Mouse (Mus musculus): ENCODE measurements around the gene Gen1.

Gene Gen1

GRCm38 (mm10) chr12:11224722-11225121, 40.9 kb downstream of the Gen1 start:
- no peak for DNase-seq (ENCODE audit: low spot score in 2 of 2)

DNA sequence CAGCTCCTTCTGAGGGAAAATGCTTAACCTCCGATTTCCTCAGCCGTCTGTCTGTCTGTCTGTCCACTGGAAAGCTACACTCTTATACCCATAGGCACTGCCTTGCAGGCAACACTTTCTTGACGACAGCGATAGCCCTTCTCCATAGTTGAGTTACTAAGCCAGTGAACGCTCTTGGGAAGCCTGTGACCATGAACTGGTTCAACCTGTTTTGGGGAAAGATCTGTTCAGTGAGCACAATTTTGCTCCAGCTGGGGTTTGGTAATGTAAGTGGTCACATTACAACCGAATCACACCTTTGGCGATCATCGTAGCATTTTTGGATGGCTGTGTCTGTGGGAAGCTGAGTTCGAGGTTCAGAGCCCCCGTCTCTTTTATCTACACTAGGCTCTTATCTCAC, 42.5 kb downstream of the Gen1 start:
- DNase-seq (ENCODE audit: low spot score in 2 of 2) = no peak

DNA sequence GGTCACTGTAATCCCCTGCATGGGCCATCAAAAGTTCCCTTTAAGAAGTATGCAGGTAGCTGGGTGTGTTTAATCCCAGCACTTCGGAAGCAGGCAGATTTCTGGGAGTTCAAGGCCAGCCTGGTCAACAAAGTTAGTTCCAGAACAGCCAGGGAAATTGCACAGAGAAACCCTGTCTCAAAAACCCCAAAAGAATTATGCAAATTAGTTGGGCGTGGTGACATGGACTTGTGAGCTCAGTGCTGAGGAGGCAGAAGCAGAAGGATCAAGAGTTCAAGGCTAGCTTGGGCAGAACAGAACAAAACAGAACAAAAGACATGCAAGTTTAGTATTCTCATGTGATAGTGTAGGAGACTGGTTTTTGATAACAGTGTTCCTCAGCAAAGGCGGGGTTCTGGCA, 43.0 kb downstream of the Gen1 start:
- DNase-seq (ENCODE audit: low spot score in 2 of 2) = no peak

DNA sequence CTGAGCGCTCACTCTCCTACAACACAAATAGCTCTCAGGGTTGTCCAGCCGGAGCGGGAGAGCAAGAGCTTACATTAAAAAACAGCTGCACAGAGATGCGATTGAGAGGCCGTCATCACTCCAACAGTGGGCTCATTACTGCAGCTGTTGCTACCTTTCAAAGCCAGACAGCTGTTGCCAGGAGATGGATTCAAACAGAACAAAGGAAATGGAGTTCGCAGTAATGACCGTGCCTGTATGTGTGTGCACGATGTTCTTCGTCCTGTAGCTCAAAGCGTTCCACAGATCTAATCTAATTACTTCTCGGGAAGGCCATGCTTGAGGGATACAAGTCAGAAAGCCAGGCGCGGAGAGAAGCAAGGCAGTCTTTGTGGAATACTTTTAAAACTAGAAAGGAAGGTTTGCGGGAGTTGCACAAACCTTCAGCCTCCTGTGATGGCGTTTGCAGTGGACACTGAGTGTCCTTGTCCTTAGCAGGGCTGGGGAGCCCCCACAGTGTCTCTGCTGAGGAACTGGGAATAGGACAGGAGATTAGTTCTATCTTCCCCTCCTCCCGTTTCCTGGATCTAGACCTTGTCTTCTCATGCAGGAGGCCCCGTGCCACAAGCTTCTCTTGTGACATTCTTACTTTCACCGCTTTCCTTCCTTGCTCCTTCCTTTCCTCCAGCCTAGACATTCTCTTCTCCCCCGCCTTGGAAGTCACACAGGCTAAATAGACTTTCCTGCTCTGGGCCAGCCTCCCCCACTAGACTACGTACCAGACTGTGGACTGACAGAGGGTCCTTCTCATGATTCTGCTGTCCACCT, 43.9 kb downstream of the Gen1 start:
- no peak for DNase-seq (ENCODE audit: low spot score in 2 of 2)

DNA sequence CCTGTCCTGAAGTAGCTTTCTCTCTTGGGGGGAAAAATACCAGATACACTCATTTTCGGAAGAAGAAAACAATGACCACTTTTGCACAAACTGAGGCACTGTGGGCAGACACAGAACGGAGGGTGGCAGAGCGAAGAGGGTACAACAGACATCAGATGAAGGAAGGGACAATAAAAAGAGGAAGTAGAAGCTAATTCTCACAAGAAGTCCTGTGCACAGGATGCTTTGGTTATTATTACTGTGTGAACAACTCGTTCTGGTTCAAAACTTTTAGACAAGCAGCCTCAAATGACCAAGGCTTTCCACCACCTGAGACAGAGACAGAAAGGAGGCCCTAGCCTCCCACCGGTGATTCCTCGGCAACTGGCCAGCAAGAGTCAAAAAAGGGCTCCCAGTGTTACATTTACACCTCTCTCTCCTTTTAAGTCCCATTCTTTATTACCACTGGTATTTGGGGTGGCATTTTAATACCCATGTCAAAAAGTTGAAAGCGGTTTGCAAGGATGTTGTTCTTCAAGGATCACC, 47.8 kb downstream of the Gen1 start:
- DNase-seq (ENCODE audit: low spot score in 2 of 2) = no peak

GRCm38 (mm10) chr12:11216454-11216853, 49.1 kb downstream of the Gen1 start:
- DNase-seq (ENCODE audit: low spot score in 2 of 2) = no peak

DNA sequence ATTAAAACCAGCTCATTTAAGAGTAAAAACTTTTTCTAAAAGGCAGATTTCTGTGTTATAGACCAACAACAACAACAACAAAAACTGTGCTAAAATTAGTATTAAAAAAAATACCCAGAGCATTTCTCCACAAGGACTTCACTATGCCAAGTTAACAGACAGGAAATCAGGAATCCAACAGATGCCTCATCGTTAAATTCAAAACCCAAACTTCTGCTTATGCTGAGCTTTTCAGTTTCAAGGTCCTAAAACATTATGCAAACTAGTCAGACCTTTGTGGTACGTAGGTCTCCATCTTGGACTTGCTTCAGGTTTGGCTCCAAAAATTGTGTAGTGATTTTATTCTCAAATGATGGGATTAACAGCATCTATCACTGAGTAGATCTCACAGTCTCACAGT, 50.0 kb downstream of the Gen1 start:
- DNase-seq (ENCODE audit: low spot score in 2 of 2) = no peak

GRCm38 (mm10) chr12:11214776-11215175, 50.8 kb downstream of the Gen1 start:
- DNase-seq (ENCODE audit: low spot score in 2 of 2) = no peak

DNA sequence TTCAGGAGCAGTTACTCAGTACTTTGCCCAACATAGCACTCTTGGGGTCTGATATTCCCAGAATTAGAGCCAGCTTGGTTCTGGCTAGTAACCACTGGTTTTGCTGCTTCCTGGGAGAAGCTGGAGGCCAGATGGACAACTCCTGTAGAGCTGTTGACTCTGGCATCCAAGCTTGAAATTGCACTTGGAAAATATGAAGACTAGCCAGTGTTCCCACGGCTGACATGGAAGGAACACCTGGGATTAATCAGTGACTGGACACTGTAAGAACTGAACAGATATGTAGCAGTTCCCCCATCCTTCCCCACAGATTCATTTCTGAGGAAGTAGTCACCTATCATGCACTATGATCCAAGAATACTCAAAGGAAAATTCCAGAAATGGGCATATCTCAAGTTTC, 52.7 kb downstream of the Gen1 start:
- DNase-seq (ENCODE audit: low spot score in 2 of 2) = no peak

DNA sequence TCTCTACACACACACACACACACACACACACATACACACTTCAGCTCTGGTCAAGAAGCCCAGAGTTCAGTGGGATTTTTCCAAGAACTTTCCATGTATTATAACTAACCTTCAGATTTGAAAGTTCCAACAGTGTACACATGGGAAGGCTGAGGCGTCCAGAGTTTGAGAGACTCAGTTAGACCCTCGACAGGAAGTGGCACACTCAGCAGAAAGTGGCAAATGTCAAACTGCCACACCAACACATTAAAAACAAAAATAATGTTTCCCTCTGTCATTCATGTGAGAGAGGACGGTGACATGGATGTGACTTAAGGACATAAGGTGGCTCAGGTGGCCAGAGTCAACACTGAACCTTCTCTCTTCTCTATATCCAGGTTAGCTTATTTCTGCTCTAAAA, 55.2 kb downstream of the Gen1 start:
- DNase-seq (ENCODE audit: low spot score in 2 of 2) = no peak

DNA sequence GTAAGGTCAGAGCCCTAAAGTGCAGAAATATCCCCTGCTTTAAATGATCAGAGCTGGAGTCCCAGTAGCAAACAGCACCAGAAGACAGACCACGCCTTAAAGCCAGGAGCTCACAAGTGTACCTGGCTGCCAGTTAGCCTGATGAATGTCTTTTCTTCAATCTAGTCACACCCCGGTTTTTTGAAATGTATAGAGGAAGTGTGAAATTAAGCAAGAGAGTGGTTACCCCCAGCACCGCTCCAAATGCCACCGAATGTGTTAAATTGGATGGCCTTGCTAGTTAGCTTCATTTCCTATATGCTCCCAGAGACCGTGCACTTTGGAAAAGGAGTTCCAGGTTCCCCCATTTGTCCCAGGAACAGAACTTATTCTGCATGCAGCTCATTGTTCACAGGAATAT, 56.0 kb downstream of the Gen1 start:
- DNase-seq (ENCODE audit: low spot score in 2 of 2) = no peak

DNA sequence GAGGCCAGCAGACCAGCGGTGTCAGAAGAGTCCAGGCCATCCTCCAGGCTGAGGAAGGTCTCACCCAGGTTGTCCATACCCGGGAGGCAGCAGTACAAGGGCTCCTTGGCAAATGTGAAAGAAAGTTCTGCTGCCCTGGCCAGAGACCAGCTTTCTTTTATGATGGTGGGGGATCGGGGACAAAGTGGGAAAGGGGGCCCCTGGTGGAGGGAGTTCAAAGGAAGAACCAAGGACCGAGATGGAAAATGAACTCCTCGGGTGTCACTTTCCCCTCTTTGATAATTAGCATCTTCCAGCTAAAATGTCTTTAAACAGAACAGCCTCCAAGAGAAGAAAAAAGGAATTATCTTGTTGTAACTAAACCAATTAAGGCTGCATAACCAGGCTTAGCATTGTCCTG, 56.7 kb downstream of the Gen1 start, which contains the start of gene Msgn1:
Gene Msgn1 (minus strand): TSS at position 101 of the 400 bp plus-strand sequence.
- DNase-seq (ENCODE audit: low spot score in 2 of 2) = no peak

DNA sequence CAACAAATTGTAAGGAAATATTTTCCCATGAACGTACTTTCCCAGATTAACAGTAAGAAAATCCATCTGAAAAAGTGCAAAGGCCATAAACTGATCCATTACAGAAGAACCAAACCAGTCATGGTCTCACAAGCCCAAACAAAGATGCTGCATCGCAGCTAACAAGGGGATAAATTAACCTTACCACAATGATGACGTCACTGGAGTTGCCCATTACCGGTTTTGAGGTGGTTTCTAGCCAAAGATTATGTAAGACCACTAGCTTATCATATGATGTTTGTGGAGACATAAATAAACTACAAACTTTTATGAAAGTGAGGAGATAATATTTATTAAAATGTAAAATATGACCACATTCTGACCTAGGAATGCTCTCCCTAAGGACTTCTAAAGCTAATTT, 59.3 kb downstream of the Gen1 start:
- no peak for DNase-seq (ENCODE audit: low spot score in 2 of 2)

GRCm38 (mm10) chr12:11203694-11204665, 61.6 kb downstream of the Gen1 start:
- DNase-seq (ENCODE audit: low spot score in 2 of 2) = peak; percentile 9

- no peak for DNase-seq (ENCODE audit: low spot score in 2 of 2)
These were observed 63.1 kb downstream of the Gen1 start for GRCm38 (mm10) chr12:11202476-11202875.

- no peak for DNase-seq (ENCODE audit: low spot score in 2 of 2)
These were observed 64.9 kb downstream of the Gen1 start for GRCm38 (mm10) chr12:11200711-11201110.

GRCm38 (mm10) chr12:11198551-11198950, 67.0 kb downstream of the Gen1 start:
- DNase-seq (ENCODE audit: low spot score in 2 of 2) = no peak

GRCm38 (mm10) chr12:11198026-11198425, 67.6 kb downstream of the Gen1 start:
- DNase-seq (ENCODE audit: low spot score in 2 of 2) = no peak

DNA sequence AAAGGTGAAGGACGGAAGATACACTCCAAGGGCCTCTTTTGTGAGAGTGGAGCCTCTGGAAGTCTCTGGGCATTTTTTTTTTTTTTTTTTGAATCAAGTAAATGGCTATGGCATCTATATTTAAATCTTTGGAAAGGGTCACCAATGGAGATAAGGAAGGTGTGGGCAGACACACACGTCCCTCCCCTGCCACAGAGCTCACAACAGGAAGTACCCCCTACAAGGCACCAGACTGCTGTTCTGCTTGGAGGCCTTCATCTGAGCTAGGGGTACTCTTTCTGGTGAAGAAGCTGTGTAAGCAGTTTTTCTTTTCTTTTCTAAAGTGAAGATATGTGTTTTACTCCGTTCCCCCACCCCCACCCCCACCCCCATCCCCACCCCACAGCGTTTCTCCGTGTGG, 68.8 kb downstream of the Gen1 start:
- DNase-seq (ENCODE audit: low spot score in 2 of 2) = no peak

- peak; percentile 63 to 68 for DNase-seq (ENCODE audit: low spot score in 2 of 2)
These were observed 69.4 kb downstream of the Gen1 start for GRCm38 (mm10) chr12:11196142-11196597.

DNA sequence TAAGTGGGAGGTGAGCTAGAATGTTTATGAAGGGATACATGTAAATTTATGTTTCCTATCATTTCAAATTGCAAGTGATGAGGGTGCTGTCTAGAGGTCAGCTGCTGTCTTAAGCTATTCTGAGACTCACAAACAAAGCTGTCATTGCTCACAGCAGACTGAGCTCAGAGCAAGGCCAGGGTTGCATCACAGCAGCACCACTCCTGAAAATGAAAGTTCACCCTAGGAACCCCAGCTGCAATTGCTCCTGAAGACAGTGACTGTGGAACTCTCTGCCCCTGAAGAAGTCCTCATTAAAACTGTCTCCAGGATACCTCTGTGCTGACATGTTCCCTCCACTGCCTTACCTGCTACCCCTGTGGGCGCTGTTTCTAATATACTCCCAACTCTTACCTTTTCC, 70.6 kb downstream of the Gen1 start:
- no peak for DNase-seq (ENCODE audit: low spot score in 2 of 2)

Measured in right cerebral cortex, adult 2 months (tissue).